Mouse (Mus musculus) CD8-positive naive resting alpha-beta T cell, adult 2 months (primary cell): ENCODE measurements around the gene Nptx1.

Source experiments
- DNase-seq, 2 experiments: peaks; one replicate each; pipeline ENCODE4 v3.0.0; 2022; ENCODE audit warnings: low read depth in 2 of 2, low spot score in 2 of 2

Nptx1 gene

DNA sequence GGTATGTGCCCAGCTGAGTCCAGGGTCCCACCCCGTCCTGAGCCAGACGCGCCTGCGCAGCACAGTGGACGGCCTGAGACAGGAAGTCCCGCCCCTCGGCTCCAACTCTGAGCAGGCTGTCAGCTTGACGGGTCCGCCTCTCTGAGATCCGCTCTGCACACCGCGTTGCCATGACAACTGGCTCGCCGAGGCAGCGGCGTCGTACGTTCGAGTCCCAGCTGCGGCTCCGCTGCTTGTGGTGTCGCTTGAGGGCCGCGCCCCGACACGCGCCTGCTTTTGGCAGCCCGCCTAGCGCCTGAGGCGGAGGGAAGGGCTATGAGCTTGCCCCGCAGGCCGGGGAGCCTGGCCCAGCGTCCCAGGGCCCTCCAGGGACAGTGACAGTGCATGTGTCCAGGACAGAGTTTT lies 23.0 kb downstream of the Nptx1 start:
- peak; percentile 50 to 59 for DNase-seq

DNA sequence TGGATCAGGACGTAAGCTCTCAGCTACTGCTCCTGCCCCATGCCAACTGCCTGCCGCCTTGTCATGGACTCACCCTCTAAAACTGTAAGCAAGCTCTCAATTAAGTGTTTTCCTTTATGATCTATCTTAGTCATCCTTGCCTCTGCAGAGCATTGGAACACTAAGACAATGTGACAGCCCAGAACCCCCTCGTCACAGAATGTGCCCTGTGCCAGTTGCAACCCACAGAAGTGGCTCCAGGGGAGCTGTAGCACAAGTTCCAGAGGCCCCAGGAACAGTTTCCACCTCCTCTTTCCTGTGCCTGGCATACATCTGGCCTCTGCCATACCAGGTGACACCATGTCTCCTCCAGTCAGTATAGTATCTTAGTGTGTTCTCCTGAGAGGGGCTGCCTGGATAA lies 24.2 kb downstream of the Nptx1 start:
- no peak for DNase-seq

DNA sequence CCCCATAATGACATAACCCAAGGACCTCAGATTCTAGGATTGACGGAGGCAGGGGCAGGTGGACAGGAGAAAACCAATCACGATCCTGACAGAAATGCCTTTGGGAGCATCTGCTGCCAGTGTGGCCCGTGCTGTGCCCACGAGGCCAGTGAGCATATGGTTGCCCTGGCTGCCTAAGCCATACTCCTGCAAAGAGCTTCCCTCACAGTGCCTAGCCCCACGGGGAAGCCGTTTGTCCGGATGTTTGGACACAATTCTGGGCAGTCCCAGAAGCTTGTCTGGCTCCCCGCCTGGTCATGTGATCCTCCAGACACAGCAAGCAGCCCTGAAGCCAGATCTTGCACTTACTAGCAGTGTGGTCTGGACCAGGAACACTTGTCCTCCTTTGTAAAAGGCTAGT lies 24.8 kb downstream of the Nptx1 start:
- DNase-seq = no peak

DNA sequence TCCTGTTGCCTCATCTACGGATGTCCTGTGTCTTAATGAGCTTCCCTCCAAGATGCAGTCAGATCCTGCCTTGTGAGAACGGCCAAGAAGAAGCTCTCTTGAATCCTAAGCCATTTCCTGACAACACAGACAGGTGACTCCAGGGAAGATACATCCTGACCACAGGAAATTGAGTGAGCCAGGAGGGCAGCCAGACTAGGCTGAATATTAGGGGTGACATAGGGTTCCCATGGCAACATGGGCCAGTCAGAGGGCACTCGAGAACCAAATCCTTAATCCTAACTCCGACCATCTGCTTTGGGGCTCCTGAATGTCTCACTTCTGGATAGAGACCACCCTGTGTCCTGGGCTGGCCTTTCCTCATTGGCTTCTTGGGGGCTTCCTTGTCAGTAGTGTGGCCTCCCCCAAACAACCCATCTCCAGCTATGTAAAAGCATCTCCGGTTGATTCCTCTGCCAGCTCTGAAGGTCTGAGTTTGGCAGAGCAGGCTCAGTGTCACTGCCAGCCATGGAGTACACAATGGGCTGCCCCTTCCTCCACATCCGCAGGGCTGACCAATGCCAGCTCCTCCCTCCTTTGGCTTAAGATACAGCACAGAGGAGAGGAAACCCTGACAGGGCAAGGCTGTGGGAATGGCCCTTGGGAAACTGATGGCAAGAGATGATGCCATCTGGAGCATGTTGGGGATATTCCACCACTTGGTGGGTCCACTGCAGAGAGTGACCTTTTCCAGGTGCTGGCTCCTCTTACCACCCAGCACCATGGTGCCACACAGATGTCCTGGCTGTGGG lies 25.4 kb downstream of the Nptx1 start:
- DNase-seq = no peak

DNA sequence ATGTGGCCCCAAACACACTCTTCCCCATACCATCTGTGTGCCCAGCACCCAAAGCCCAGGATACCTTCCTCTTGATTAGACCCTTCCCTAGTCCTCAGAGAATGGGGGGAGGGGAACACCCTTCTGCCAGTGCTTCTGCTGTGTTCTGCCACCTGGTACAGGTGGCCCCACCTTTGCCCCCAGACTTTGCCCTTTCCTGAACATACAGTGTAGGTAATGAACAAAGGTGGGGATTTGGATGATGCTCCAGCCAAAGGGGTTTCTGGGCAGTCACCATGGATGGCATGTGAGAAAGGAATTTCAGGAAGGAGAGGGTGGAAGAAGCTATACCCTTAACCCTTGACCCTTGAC lies 26.9 kb downstream of the Nptx1 start:
- DNase-seq = no peak

DNA sequence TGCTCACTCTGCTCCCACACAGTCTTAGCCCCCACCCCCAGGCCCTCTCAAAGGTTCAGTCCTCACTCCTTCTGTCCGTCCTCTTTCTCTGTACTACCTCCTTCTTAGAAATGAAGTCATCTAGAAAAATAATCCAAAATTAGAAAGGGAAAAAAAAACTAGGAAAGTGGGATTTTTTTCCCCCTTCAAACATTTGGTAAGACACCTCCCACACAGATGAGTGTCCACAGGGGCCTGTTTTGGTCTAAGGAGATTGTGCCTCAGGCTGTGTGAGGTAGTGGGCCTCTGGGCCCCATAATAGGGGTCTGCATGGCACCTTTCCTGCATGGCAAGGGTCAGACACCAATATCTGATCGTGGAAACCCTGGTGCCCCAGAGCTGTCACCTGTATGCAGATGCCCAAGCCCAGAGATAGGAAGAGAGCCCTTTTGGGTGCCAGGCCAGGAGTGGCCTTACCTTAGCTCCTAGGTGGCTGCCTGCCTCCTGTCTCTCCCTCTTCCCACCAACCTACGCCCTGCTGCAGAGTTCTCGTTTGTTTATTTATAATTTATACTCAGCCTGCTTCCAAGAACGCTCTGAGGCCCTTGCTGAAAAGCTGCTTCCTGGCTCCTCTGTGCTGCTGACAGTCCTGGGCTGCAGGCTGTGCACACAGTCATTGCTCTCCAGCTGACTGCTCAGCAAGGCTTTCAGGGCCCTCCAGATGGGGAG lies 27.4 kb downstream of the Nptx1 start:
- DNase-seq = no peak

DNA sequence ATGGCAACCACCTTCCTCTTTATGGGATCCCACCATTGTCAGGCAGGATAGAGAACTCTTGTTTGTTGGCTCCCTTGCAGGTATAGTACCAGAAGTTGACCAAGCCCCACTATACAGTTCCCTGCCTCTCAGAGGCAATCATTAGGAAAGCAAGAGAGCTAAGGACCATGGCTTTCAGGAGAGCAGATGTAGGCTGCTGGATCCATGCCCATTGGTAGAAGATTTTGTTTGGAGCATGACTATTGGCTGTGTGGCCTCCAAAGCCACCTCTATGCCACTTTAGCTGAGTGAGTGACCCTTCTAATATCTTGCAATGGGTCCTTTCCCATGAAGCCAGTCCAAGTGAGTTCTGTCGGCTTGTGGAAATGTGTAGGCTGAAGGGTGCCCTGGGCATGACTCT lies 28.2 kb downstream of the Nptx1 start:
- no peak for DNase-seq

DNA sequence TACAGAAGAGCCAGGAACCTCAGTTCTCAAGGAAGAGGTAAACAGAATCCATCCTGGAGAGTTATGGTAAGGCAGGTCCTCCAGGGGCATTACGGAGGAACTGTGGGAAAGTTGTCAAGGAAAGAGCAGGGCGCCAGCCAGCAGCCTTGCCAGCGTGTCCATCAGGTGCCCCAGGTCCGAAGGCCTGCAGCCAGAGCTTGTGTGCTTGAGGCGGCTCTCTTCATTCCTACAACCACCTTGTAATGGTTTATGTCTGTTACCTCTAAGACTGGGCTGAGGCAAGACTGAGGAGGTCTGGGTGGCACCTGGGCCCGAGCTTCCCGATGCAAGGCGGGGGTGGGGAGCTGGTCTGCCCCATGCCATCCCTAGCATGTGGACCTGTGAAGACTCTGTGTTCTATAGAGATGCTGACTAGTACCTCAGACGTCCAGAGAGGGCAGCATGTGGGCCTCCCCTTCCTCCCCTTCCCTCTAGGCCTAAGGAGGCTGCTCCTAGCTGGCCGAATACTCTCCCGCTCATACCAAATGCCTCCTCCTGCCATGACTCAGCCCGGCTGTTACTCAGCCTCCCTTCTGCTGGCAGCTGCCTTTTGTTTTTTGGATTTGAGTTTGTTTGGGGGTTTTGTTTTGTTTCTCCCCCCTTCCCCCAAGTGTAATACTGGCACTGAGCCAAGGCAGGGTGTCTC lies 30.7 kb downstream of the Nptx1 start:
- no peak for DNase-seq

DNA sequence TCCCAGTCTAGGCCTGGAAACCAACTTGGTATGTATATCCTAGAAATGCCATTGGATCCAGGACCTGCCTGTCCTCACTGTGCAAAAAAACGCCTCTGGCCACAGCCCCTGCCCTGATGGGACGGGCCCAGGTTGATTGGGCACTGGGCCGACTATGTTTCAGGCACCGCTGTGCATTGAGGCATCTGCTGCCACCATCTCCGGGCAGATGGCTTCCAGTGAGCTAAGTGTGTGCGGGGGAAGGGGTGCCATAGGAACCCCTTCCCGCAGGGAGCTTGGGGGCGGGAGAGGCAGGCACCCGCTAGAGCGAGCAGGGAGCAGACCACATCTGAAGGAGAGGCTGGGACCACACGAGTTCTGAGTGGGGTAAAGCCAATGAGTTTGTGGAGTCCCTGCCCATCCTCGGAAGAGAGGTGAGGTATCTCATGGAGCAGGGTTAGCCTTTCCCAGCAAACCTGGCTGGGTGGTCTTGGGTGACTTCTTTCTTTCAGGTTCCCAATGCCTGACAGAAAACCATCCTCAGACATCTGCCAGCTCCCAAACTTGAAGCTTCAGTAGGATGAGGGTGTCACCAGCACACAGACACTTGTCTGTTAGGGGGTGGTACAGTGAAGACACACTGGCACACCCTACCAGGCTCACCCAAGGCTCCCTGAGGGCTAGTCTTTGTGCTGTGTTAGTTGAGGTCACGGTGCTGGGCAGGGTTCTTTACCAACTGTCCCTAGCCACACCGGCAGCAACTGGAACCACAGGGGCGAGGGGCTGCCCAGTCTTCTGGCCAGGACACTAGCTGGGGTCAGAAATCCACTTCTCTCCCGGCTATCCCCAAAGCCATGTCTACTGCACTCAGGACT lies 31.5 kb downstream of the Nptx1 start:
- DNase-seq = no peak

DNA sequence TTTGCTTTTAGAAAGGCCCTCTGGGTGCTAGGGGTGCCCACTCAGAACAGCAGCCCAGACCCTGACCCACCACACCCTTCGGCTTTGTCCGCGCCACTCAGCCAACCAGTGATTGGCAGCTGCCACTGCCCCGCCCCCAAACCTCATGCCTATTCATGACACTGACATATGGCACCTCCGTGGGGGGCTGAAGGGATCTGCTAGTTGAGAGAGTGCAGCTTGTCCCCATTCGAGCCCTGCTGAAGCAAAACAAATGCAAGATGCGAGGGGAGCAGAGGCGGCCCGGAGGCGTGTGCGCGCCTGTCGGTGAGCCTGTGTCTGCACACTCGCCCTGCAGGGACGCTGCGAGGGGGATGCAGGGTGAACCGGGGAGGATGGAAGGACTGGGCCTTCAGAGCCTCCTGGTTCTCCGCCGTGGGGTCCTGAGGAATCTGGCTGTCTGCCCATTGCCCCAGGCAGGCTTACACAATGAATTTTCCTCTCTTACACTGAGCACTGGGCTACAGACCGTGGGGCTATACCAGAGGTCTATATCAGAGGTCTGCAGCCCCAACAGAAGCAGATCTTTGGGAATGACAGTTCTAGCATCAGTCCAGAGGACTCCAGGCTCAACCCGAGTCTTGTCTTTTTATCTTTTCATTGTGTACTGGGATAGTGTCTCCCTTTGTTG lies 32.5 kb downstream of the Nptx1 start:
- no peak for DNase-seq

DNA sequence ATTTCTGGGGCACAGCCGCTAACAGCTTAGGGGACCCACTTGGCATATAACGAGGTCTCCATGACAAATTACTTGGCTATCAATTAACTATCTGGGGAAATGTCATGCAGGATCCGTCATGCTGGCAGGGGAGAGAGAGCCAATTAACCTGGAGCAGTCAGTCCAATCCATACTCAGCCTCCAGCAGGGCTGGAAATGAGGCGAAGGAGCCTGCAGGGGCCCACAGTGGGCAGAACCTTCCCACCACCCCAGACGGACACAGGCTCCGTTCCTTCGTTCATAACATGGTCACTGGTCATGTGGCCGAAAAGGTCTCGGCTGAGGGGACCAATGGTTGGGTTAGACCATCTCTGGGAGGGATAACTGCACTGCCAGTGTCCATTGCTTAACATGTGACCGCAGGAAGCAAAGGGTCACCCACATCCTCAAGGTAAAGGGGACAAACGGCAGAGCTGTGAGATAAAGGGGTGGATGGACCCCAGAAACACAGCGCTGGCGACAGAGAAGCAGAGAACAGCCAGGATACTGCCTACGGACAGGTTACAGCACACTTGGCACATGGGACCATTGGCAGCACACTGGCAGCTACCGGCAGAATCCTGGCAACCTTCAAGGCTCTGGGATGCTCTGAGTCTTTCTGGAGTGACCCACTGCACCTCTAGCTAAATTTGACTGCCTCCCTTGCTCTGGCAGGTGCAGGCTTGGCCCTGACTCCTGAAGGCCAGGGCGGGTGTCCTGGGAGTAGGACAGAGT lies 33.3 kb downstream of the Nptx1 start:
- no peak for DNase-seq

DNA sequence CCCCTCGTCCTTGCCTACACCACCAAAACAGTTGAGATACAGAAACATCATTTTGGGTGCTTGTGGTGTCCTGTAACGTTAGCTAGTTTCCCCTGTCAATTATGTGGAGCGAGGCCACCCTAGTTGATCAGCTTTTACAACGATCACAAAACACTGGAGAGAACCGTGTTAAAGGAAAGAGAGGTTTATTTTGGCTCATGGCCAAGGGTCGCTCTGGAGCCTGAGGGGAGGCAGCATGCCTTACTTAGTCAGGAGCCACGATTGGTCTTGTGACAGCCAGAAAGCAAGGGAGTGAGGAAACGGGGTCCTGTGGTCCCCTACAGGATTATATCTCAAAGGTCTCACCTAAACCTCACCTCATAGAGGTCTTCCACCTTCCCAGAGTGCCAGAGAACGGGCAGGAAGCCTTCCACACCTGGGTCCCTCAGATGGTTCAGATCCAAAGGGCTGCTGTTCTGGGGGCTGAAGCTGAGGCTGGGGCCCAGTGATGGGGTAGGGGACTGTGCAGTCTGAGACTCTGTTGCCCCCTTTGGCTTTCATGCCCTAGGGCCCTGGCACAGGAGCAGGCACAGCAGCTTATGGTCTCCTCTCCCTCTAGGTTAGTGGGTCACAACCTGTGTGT lies 34.4 kb downstream of the Nptx1 start:
- DNase-seq = no peak

DNA sequence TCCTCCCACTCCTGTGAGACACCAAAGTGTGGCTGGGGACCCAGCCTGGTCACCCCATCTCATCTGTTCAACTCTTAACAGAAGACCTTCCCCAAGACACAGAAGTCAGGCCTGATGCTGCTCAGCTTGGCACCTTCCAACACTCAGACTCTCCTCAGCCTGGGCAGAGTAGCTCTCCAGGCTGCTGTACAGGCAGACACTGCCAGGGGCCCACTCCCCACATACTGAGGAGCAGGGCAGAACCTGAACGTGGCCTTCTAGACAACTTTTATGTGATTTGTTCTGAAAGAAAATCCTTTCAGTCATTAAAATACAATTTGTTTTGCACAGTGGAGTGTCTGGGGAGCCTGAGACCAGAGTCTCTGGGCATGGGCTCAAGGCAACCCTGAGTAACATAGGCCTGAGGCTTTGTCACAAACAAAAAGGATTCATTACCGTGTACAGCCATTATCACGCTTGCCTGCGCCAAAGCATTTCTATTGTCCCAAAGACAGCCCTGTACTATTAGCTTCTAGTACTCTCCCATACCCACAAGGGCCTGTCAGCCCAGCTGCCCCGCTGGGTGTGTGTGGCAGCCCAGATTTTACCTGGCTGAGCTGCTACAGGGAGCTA lies 38.3 kb downstream of the Nptx1 start:
- no peak for DNase-seq

DNA sequence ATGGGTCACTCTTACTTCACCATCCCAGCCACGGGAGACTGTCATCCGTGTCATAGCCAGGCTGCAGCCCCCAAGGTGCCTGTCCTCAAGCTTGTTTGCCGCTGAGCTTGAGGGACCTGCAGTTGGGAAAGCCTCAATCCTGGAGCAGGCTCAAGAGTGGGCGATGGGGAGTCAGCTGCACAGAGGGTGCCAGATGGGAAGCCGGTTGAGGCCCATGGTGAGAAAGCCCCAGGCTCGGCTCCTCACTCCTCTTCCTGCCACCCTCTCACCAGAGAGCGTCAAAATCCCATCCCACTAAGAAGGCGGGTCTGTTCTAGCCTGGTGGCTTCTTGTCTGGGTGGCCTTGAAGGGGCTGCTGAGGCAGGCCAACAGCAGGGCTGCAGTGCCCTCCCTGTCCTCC lies 39.8 kb downstream of the Nptx1 start:
- DNase-seq = no peak

DNA sequence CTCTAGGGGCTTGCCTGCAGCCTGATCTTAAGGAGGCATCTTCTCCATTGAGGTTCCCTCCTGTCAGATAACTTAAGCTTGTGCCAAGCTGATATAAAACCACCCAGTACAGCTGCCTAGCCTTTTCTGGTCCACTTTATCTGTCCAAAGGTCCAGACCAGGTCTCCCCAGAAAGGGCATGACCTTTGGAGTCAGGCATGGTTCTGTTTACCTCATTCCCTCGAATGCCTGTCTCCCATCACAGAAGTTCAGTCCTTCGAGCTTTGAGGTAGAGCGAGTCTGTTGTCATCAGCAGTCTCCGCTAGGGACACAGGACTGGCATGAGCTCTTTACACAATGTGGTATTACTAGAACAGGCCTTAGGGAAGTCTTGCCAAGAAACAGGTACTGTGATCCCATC lies 41.2 kb downstream of the Nptx1 start:
- no peak for DNase-seq

DNA sequence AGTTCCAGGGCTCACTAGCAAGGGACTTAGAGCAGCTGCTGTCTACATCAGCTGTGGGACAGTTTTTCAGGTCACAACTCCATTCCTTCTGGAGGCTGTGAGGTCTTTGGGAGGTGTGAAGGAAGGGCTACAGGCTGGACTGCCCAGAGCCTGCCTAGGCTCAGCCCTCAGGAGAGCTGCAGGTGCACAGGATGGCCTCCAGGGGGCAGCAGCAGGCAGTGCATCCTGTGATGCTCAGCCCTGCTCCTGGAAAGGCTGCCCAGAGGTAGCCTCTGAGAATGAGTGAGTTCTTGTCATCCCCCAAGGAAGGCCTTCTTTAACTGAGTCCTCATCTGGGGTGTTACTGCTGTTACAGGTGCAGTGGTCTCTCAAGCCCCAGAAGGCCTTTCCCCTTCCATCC lies 43.9 kb downstream of the Nptx1 start:
- peak; percentile 48 to 66 for DNase-seq

DNA sequence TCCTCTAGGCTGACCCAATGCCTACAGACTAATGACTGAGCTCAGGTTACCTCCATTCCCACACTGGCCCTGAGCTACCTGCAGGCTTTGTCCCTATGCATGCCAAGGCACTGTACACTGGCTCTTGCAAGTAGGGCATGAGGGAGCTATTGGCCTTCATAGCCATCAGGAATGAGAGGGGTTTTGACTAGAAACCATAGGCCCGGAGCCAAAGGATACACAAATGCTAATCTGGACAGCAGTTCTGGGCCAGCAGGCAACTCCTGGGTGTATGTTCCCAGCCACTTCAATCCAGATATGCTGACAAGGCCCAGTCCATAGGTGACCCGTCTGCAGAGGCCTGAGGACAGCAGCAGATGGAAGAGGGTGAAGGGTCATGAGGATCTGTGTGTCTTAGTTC lies 47.5 kb downstream of the Nptx1 start:
- DNase-seq = no peak

DNA sequence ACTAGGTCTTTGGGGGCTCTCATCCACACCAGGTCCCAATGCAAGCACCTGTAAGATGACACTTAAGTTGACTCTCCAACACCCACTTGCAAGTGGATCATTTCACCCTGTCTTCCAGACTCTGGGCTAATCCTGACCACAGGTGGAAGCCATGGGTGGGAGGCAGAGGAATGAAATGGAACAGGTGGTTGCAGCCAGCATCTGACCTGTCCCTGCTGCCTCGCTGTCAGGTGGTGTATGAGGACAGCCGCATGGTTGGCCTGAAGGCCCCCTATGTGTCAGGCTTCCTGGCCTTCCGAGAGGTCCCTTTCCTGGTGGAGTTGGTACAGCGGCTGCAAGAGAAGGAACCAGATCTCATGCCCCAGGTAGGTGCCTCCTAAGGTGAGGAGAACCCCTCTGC lies 48.3 kb downstream of the Nptx1 start:
- DNase-seq = no peak

DNA sequence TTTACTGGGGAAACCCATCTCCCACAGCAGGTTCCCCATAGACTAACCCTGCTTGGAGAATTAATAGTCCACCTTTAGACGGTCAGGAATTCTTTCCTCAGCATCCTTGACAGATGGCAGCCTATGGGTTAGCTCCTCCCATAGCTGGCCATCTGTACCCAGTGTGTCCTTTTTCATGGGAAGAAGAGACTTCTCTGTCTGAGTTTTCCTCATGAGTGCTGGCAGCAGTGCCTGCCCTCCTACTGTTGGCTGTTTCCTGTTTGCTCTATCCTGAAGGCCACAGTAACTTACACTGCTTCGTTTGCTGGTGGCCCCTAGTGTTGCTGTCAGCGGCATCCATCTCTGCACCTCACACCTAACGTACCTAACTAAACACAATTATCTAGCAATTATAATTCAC lies 50.1 kb downstream of the Nptx1 start:
- no peak for DNase-seq
